Mouse (Mus musculus): ENCODE results near the gene Bank1. TPM values are rescaled to one million over a fixed set of nuclear protein-coding genes. Genes with fewer than 3 reads are reported as not detected.

Bank1 gene
- polyA plus RNA-seq, 1 experiment, result 2.8 TPM

DNA sequence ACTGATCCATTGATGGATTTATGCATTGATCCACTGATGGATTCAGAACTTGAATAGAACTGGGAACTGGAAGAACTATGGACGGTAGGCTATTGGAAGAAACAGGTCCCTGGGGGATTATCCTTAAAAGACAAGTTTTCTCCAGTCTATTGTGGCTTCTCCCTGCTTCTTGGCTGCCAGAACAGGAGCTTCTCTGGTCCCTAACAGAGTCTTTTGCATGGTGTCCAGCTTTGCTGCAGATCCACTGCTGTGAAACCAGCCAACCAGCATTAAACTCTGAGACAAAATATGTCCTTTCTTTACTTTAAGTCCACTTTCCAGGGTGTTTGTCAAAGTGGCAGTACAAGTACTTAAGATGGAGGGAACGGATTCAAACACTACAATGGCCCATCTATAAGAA is 178.7 kb downstream of the Bank1 start:
- Histone ChIP-seq H3K4me1 (ENCODE audit: control insufficient read depth, insufficient read depth, low read length) (no peaks in the 10 kb centered on the region), H3K4me3 (ENCODE audit: insufficient read depth, low read length) (no peak overlapping the region), H3K27ac (ENCODE audit: insufficient read depth, low read depth, low read length) (no peak overlapping the region)
- TF ChIP-seq CTCF (IDR thresholded peaks at IDR 0.05; ENCODE audit: low read depth, low read length), result no peak
- no peak for TF ChIP-seq POLR2A (IDR thresholded peaks at IDR 0.05; ENCODE audit: borderline replicate concordance, low read depth, low read length)

DNA sequence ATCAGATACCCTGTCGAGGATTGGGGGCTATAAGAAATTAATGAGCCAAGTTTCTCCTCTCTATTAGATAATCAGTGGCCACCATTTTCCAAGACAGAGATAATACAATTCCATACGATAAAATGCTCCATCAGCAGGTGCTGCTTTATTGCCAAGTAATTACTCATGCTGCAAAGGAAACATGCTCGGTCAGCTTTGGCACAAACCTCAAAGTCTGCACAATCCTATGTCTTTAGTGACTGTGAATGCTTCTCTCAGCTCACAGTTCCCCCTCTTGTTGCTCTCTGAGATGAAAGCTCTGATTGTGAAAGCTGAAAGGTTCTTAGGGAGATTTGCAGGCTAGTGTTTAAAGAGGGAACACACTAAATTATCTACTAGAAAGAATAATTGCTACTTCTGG is 193.9 kb downstream of the Bank1 start:
- no peak overlapping the region for H3K27ac ChIP-seq (ENCODE audit: insufficient read depth, low read depth, low read length)
- TF ChIP-seq CTCF (IDR thresholded peaks at IDR 0.05; ENCODE audit: low read depth, low read length) (no peak), POLR2A (IDR thresholded peaks at IDR 0.05; ENCODE audit: borderline replicate concordance, low read depth, low read length) (no peak)
- no peak overlapping the region for H3K4me3 ChIP-seq (ENCODE audit: insufficient read depth, low read length)
- no peaks in the 10 kb centered on the region for H3K4me1 ChIP-seq (ENCODE audit: control insufficient read depth, insufficient read depth, low read length)

DNA sequence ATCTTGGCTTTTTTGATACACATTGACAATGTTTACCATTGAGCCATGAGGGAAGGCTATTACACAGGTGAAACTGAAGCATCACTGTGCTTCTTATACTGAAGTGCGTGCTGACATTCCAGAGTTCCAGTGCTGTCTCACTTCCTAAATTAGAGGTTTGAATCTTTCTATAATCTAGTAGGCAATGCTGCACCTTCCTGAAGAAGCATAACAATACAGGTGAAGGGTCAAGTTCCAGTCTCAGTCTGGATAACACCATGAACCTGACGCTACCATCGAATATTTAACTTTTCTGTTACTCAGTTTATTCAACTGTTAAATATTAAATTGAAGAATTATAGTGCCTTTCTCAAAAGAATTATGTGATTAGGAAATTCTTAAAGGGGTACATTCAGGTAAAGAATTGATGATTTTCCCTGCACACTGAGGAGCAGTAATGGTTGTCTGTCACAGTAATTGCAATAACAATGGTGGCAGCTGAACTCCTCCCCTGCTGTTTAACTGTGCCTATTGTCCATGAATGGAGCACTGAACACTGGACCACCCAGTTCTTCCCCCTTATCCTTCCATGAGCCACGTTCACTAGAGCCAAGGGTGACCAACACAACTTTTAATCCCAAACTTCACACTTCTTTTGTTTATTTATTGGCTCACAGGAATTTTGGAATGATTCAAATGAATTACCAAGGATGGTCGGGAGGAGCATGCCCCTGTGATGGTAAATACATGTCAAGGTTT is 210.2 kb downstream of the Bank1 start:
- H3K27ac ChIP-seq (ENCODE audit: insufficient read depth, low read depth, low read length), result no peak overlapping the region
- TF ChIP-seq CTCF (IDR thresholded peaks at IDR 0.05; ENCODE audit: low read depth, low read length), result no peak
- TF ChIP-seq POLR2A (IDR thresholded peaks at IDR 0.05; ENCODE audit: borderline replicate concordance, low read depth, low read length), result no peak
- 0 out of 2 replicates have a peak, but pooled peaks cover 2% of the 10 kb centered on the region for H3K4me1 ChIP-seq (ENCODE audit: control insufficient read depth, insufficient read depth, low read length)
- H3K4me3 ChIP-seq (ENCODE audit: insufficient read depth, low read length), result no peak overlapping the region

DNA sequence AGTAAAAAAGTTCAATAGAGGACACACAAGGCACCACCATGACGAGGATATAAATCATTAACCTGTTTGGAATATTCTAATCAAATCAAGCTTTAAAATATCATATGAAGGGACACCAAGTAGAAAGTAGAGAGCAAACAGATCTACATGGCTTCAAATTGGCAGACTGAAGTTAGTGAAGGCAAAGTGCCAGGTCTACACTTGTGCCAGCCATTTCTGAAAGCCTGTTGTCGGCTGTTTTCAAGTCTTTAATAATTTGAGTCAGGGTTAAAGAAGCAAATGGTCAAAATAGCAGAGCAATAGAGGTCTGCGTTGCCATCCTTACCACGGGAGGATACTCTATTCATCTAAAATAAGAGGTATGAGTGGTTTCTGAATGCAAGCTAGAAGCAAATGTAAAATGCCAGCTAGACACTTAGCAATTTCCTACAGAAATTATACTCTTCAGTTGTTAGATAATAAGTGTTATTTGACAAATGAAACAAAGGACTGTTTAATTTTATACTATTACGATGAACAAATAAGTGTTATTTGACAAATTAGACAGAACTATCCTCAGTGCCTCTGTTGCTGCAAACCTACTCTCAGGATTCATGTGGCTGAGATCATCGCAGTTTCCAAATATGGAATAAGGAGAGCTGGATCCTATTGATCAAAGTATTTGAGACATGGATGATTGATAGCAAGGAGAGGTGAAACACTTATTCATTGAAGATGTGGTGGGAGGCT is 216.3 kb downstream of the Bank1 start:
- Histone ChIP-seq H3K4me1 (ENCODE audit: control insufficient read depth, insufficient read depth, low read length) (0 out of 2 replicates have a peak, but pooled peaks cover 2% of the 10 kb centered on the region), H3K4me3 (ENCODE audit: insufficient read depth, low read length) (no peak overlapping the region), H3K27ac (ENCODE audit: insufficient read depth, low read depth, low read length) (no peak overlapping the region)
- TF ChIP-seq CTCF (IDR thresholded peaks at IDR 0.05; ENCODE audit: low read depth, low read length) (no peak), POLR2A (IDR thresholded peaks at IDR 0.05; ENCODE audit: borderline replicate concordance, low read depth, low read length) (no peak)

DNA sequence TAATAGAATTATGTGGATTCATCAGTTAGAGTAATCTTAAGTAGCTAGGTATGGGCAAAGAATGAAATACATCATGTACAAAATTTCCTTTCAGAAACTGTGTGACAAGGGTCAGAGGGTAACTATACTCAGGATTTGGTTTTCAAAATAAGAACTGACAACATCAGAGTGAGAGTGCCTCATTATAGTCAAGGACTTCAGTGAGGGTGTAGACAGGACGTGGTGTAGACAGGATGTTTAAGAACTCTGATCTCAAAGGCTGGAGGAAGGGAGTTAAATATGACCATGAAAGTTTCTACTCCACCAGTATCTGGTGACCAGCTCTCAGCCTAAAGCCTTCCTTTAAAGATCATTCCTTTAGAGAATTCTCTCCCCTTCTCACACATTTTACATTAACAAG is 219.4 kb downstream of the Bank1 start:
- no peaks in the 10 kb centered on the region for H3K4me1 ChIP-seq (ENCODE audit: control insufficient read depth, insufficient read depth, low read length)
- TF ChIP-seq CTCF (IDR thresholded peaks at IDR 0.05; ENCODE audit: low read depth, low read length) (no peak), POLR2A (IDR thresholded peaks at IDR 0.05; ENCODE audit: borderline replicate concordance, low read depth, low read length) (no peak)
- no peak overlapping the region for H3K4me3 ChIP-seq (ENCODE audit: insufficient read depth, low read length)

DNA sequence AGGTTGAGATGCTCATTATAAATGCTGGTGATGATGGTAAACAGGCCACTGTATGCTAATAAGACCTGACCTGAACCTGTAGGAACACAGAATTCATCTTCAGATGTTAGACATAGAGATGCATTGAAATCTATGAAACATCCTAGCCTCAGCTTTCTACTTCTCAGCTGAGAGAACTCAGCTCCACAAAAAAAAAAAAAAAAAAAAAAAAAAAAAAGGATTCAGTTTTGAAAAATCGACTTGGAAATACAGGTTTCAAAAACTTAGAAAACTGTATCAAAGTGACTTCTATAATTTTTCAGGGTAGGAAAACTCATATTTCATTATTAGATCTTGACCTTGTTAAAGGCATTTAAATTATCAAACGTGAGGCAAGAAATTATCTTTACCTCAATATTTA is 222.5 kb downstream of the Bank1 start:
- no peak for TF ChIP-seq CTCF (IDR thresholded peaks at IDR 0.05; ENCODE audit: low read depth, low read length)
- TF ChIP-seq POLR2A (IDR thresholded peaks at IDR 0.05; ENCODE audit: borderline replicate concordance, low read depth, low read length), result no peak

More for the DNA sequence above, 219.4 kb downstream of the Bank1 start:
- H3K27ac ChIP-seq (ENCODE audit: insufficient read depth, low read depth, low read length), result no peak overlapping the region

DNA sequence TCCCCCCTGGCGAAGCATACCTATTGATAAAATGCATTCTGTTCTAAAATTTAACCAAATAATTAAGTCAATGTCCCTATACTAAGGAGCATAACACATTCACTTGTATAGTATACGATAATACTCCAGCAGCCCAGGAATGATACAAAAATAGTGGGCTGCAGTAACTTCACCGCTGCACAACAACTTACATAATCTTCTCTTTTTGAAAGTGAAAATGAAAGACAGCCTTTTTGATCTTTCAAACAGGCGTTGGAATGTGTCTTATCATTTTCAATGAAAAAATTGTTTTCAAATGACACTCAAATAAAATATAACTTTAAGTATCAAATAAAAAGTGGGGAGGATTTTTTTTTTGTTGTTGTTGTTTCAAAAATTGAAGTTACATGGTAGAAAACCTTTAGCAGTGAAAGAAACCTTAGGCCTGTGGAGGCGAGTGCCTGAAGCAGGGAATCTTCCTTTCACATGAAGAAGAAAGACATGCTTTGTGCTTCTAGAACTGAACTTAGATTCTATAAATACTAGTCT is 224.8 kb downstream of the Bank1 start:
- H3K4me3 ChIP-seq (ENCODE audit: insufficient read depth, low read length), result no peak overlapping the region
- no peak overlapping the region for H3K27ac ChIP-seq (ENCODE audit: insufficient read depth, low read depth, low read length)
- H3K4me1 ChIP-seq (ENCODE audit: control insufficient read depth, insufficient read depth, low read length), result no peaks in the 10 kb centered on the region
- TF ChIP-seq POLR2A (IDR thresholded peaks at IDR 0.05; ENCODE audit: borderline replicate concordance, low read depth, low read length) (no peak), CTCF (IDR thresholded peaks at IDR 0.05; ENCODE audit: low read depth, low read length) (no peak)

More for the DNA sequence above, 222.5 kb downstream of the Bank1 start:
- Histone ChIP-seq H3K27ac (ENCODE audit: insufficient read depth, low read depth, low read length) (no peak overlapping the region), H3K4me3 (ENCODE audit: insufficient read depth, low read length) (no peak overlapping the region), H3K4me1 (ENCODE audit: control insufficient read depth, insufficient read depth, low read length) (no peaks in the 10 kb centered on the region)

DNA sequence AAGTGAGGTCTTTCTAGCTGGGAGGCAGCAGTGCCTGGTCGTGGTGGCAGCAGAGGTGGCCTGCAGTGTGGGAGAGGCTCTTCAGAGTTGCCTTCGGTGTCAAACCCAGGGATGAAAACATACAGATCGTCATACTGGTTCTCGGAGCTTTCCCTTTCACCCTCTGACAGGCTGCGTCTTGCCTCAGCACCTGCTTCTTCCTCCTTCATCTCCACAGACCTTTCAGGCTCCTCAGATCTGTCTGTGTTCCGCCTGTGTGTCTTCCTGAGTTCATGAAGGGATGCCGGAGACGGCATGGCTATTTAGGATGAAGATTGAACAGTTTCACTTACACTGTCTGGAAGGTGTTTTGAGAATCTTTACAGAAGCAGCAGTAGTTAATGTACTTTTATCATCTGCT is 225.6 kb downstream of the Bank1 start:
- TF ChIP-seq CTCF (IDR thresholded peaks at IDR 0.05; ENCODE audit: low read depth, low read length) (no peak), POLR2A (IDR thresholded peaks at IDR 0.05; ENCODE audit: borderline replicate concordance, low read depth, low read length) (no peak)
- Histone ChIP-seq H3K4me1 (ENCODE audit: control insufficient read depth, insufficient read depth, low read length) (no peaks in the 10 kb centered on the region), H3K4me3 (ENCODE audit: insufficient read depth, low read length) (no peak overlapping the region), H3K27ac (ENCODE audit: insufficient read depth, low read depth, low read length) (no peak overlapping the region)

DNA sequence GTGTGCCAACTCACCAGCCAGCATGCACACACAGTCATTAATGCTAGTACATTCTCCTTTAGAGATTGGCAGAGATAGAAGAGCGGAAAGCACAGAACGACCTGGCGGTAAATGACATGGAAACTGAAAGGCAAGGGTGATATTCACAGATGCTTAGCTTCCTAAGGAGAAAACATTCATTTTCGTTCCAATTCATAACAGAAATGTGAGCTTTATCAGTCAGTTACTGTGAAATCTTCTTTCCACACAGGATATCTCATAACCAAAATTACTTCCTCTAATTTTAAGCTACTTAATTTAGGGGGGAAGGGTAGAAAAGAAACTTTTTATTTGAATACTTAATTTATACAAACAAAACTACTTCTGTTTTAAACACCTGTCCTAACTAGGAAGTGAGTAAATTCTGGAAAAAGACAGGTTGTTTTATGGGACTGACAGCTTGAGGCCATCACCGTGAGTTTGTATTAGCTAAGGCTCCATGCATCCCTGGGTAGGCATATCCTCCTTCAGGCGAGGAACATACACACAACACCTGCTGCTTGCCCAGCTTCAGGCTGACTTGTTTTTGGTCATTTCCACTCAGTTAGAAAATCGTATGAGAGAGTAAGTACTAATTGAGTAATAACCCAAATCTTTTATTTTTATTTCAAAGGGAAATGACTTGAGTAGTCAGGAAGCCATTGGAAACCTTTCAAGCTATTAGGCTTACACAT is 238.8 kb downstream of the Bank1 start:
- Histone ChIP-seq H3K4me3 (ENCODE audit: insufficient read depth, low read length) (no peak overlapping the region), H3K27ac (ENCODE audit: insufficient read depth, low read depth, low read length) (no peak overlapping the region), H3K4me1 (ENCODE audit: control insufficient read depth, insufficient read depth, low read length) (peaks cover 11% of the 10 kb centered on the region)
- TF ChIP-seq POLR2A (IDR thresholded peaks at IDR 0.05; ENCODE audit: borderline replicate concordance, low read depth, low read length) (no peak), CTCF (IDR thresholded peaks at IDR 0.05; ENCODE audit: low read depth, low read length) (no peak)
